Mouse (Mus musculus): ENCODE measurements around the gene Tbcd.

DNA sequence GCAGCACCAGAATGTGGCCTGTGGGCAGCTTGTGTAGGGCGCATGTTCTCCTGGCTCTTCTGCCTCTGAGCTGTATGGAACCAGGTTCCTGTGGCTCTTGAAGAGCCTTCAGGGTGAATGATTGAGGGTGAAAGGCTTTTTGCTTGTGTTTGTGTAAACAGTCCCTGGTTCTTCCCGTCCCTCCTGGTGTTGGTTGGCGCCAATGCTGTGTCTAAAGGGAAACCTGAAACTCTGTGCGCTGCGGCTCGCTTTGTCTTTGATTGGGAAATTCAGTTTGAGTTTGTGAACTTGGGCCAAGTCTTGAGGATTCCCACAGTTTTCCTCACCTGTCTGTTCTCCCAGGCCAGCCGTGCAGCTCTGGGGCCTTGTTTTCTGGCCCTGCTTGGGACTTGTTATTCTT lies 72.4 kb downstream of the Tbcd start:
- TF ChIP-seq CHD2 (IDR thresholded peaks at IDR 0.05; ENCODE audit: low read depth, low read length) (no peak), ZC3H11A (IDR thresholded peaks at IDR 0.05; ENCODE audit: borderline replicate concordance, low read depth, low read length) (no peak), HCFC1 (IDR thresholded peaks at IDR 0.05; ENCODE audit: borderline replicate concordance, insufficient read depth, low read length) (no peak)

All from ES-E14 (cell line).